Mouse (Mus musculus): ENCODE measurements at regions not wholly inside any gene's neighbourhood (a gene's known extent, or its start where the extent isn't known, plus 50 kb on each side); places are given as distances from the start of the nearest gene placed in this dataset.

- DNase-seq (ENCODE audit: low spot score): no peak
These were observed 131.8 kb upstream of the Gm26897 start for GRCm38 (mm10) chr5:111601711-111602521.

- no peak for DNase-seq (ENCODE audit: low spot score)
These were observed 120.0 kb upstream of the Gm26897 start for GRCm38 (mm10) chr5:111613687-111614086.

- DNase-seq (ENCODE audit: low spot score): peak; percentile 62
These were observed 113.8 kb upstream of the Gm26897 start for GRCm38 (mm10) chr5:111619974-111620373.

GRCm38 (mm10) chr5:111620626-111621025 lies 113.1 kb upstream of the Gm26897 start:
- no peak for DNase-seq (ENCODE audit: low spot score)

- no peak for DNase-seq (ENCODE audit: low spot score)
These were observed 111.2 kb upstream of the Gm26897 start for GRCm38 (mm10) chr5:111622481-111622880.

- no peak for DNase-seq (ENCODE audit: low spot score)
These were observed 107.4 kb upstream of the Gm26897 start for GRCm38 (mm10) chr5:111626273-111626798.

GRCm38 (mm10) chr5:111630313-111630844 lies 103.3 kb upstream of the Gm26897 start:
- no peak for DNase-seq (ENCODE audit: low spot score)

GRCm38 (mm10) chr5:111631572-111632161 lies 102.1 kb upstream of the Gm26897 start:
- DNase-seq (ENCODE audit: low spot score): no peak

- no peak for DNase-seq (ENCODE audit: low spot score)
These were observed 98.6 kb upstream of the Gm26897 start for GRCm38 (mm10) chr5:111635092-111635491.

- DNase-seq (ENCODE audit: low spot score): no peak
These were observed 96.8 kb upstream of the Gm26897 start for GRCm38 (mm10) chr5:111636969-111637368.

GRCm38 (mm10) chr5:111638306-111638705 lies 95.4 kb upstream of the Gm26897 start:
- no peak for DNase-seq (ENCODE audit: low spot score)

- no peak for DNase-seq (ENCODE audit: low spot score)
These were observed 94.0 kb upstream of the Gm26897 start for GRCm38 (mm10) chr5:111639476-111640287.

GRCm38 (mm10) chr5:111640976-111641375 lies 92.7 kb upstream of the Gm26897 start:
- no peak for DNase-seq (ENCODE audit: low spot score)

GRCm38 (mm10) chr5:111641685-111642084 lies 92.0 kb upstream of the Gm26897 start:
- no peak for DNase-seq (ENCODE audit: low spot score)

GRCm38 (mm10) chr5:111644142-111644541 lies 89.6 kb upstream of the Gm26897 start:
- peak; percentile 38 for DNase-seq (ENCODE audit: low spot score)

- DNase-seq (ENCODE audit: low spot score): no peak
These were observed 88.9 kb upstream of the Gm26897 start for GRCm38 (mm10) chr5:111644788-111645187.

GRCm38 (mm10) chr5:111647686-111648200 lies 86.0 kb upstream of the Gm26897 start:
- DNase-seq (ENCODE audit: low spot score): no peak

GRCm38 (mm10) chr5:111648481-111648880 lies 85.2 kb upstream of the Gm26897 start:
- DNase-seq (ENCODE audit: low spot score): peak; percentile 53

- no peak for DNase-seq (ENCODE audit: low spot score)
These were observed 84.7 kb upstream of the Gm26897 start for GRCm38 (mm10) chr5:111649012-111649411.

GRCm38 (mm10) chr5:111652472-111652871 lies 81.3 kb upstream of the Gm26897 start:
- DNase-seq (ENCODE audit: low spot score): no peak

GRCm38 (mm10) chr5:111656436-111656835 lies 77.3 kb upstream of the Gm26897 start:
- no peak for DNase-seq (ENCODE audit: low spot score)
